15 mouse cellular contexts compared by ENCODE assay signal in genomic region chr13:44141181-44141580, GRCm38 (mm10).
"Had no signal": no experiment of that assay in that cellular context is flagged by ENCODE, and none has a peak within 500 bp of the region (broad histone marks: within the 10 kb centered on the region; RNA-seq: fewer than 3 reads in every experiment).

No protein-coding gene starts in this region.

- ATAC-seq: intestine, embryonic 16.5 days had no signal

- DNase-seq: kidney, postnatal 14 days; left cerebral cortex, postnatal 4 days; lung, adult 18-20 months; lung, postnatal 10 days; lung, postnatal 4 days; right cerebral cortex, postnatal 14 days; thymus, adult 2 months; thymus, postnatal 25 days had no signal

- H3K4me2 ChIP-seq: limb, embryonic 13.5 days; neural tube, embryonic 15.5 days; stomach, embryonic 15.5 days had no signal

- H3K9ac ChIP-seq: limb, embryonic 13.5 days; liver, embryonic 14.5 days; neural tube, embryonic 15.5 days; stomach, embryonic 15.5 days had no signal

- H3K4me1 ChIP-seq: midbrain, embryonic 10.5 days; neural tube, embryonic 15.5 days; stomach, embryonic 15.5 days had no signal

- H3K27ac ChIP-seq: limb, embryonic 13.5 days; liver, embryonic 14.5 days; midbrain, embryonic 10.5 days; neural tube, embryonic 15.5 days; stomach, embryonic 15.5 days had no signal

- H3K36me3 ChIP-seq: limb, embryonic 13.5 days; neural tube, embryonic 15.5 days; stomach, embryonic 15.5 days had no signal

- H3K9me3 ChIP-seq: neural tube, embryonic 15.5 days; stomach, embryonic 15.5 days had no signal

- H3K27me3 ChIP-seq: limb, embryonic 13.5 days; neural tube, embryonic 15.5 days; stomach, embryonic 15.5 days had no signal

- H3K4me3 ChIP-seq: limb, embryonic 13.5 days; midbrain, embryonic 10.5 days; myocyte; neural tube, embryonic 15.5 days; stomach, embryonic 15.5 days had no signal
